Mouse (Mus musculus): Measurements from ENCODE around the gene Fras1. TPM values are rescaled to one million over a fixed set of nuclear protein-coding genes. Genes with fewer than 3 reads are reported as not detected.
A peak's percentile ranks its signal among the peaks of the same experiment; 100 is the strongest.

Fras1 gene
- polyA plus RNA-seq, 1 experiment from 2014 or later, result 30.5 TPM

GRCm38 (mm10) chr5:96554940-96555679 is 181.4 kb downstream of the Fras1 start:
- 84% methylated on average over 12 of the region's 12 CpGs for WGBS
- no peak for DNase-seq
- ATAC-seq (ENCODE audit: insufficient read depth), result no peak

GRCm38 (mm10) chr5:96558049-96558804 is 184.5 kb downstream of the Fras1 start:
- no peaks in the 10 kb centered on the region for H3K36me3 ChIP-seq (ENCODE audit: insufficient read depth)
- no peak for ATAC-seq (ENCODE audit: insufficient read depth)

More at GRCm38 (mm10) chr5:96554940-96555679, 181.4 kb downstream of the Fras1 start:
- H3K36me3 ChIP-seq (ENCODE audit: insufficient read depth), result no peaks in the 10 kb centered on the region
- H3K9ac ChIP-seq, result no peak overlapping the region
- no peak overlapping the region for H3K4me3 ChIP-seq (ENCODE audit: low read depth, low read length)
- TF ChIP-seq CTCF (IDR thresholded peaks at IDR 0.05; ENCODE audit: low read depth), result no peak
- H3K27me3 ChIP-seq (ENCODE audit: insufficient read depth, low read length), result no peaks in the 10 kb centered on the region
- no peaks in the 10 kb centered on the region for H3K9me3 ChIP-seq (ENCODE audit: low read depth, low read length)
- no peak overlapping the region for H3K4me2 ChIP-seq
- H3K27ac ChIP-seq (ENCODE audit: low read depth), result no peak overlapping the region
- no peaks in the 10 kb centered on the region for H3K4me1 ChIP-seq (ENCODE audit: insufficient read depth)

GRCm38 (mm10) chr5:96574586-96574985 is 200.8 kb downstream of the Fras1 start:
- no peak for TF ChIP-seq CTCF (IDR thresholded peaks at IDR 0.05; ENCODE audit: low read depth)
- WGBS, result 70% methylated on average over 4 of the region's 4 CpGs
- Histone ChIP-seq H3K9me3 (ENCODE audit: low read depth, low read length) (no peaks in the 10 kb centered on the region), H3K4me2 (no peak overlapping the region), H3K27me3 (ENCODE audit: insufficient read depth, low read length) (no peaks in the 10 kb centered on the region), H3K9ac (no peak overlapping the region), H3K4me3 (ENCODE audit: low read depth, low read length) (no peak overlapping the region), H3K27ac (ENCODE audit: low read depth) (no peak overlapping the region), H3K4me1 (ENCODE audit: insufficient read depth) (no peaks in the 10 kb centered on the region), H3K36me3 (ENCODE audit: insufficient read depth) (no peaks in the 10 kb centered on the region; the same call in 1 of the 2 replicates)
- ATAC-seq (ENCODE audit: insufficient read depth), result no peak
- no peak for DNase-seq

More at GRCm38 (mm10) chr5:96558049-96558804, 184.5 kb downstream of the Fras1 start:
- 55% methylated on average over 8 of the region's 8 CpGs for WGBS
- Histone ChIP-seq H3K27ac (ENCODE audit: low read depth) (0 out of 2 replicates have a peak overlapping the region, but pooled peaks have one; percentile 8), H3K4me1 (ENCODE audit: insufficient read depth) (no peaks in the 10 kb centered on the region), H3K27me3 (ENCODE audit: insufficient read depth, low read length) (no peaks in the 10 kb centered on the region), H3K4me3 (ENCODE audit: low read depth, low read length) (no peak overlapping the region), H3K9me3 (ENCODE audit: low read depth, low read length) (no peaks in the 10 kb centered on the region), H3K9ac (no peak overlapping the region), H3K4me2 (no peak overlapping the region)
- TF ChIP-seq CTCF (IDR thresholded peaks at IDR 0.05; ENCODE audit: low read depth), result no peak
- no peak for DNase-seq

- H3K9me3 ChIP-seq (ENCODE audit: low read depth, low read length), result no peaks in the 10 kb centered on the region
- H3K4me2 ChIP-seq, result no peak overlapping the region
- no peak for TF ChIP-seq CTCF (IDR thresholded peaks at IDR 0.05; ENCODE audit: low read depth)
- 66% methylated on average over 3 of the region's 3 CpGs for WGBS
- ATAC-seq (ENCODE audit: insufficient read depth), result no peak
- DNase-seq, result no peak
- no peaks in the 10 kb centered on the region for H3K27me3 ChIP-seq (ENCODE audit: insufficient read depth, low read length)
- no peak overlapping the region for H3K27ac ChIP-seq (ENCODE audit: low read depth)
- H3K4me1 ChIP-seq (ENCODE audit: insufficient read depth), result no peaks in the 10 kb centered on the region
- no peak overlapping the region for H3K9ac ChIP-seq
- H3K4me3 ChIP-seq (ENCODE audit: low read depth, low read length), result no peak overlapping the region
- H3K36me3 ChIP-seq (ENCODE audit: insufficient read depth), result no peaks in the 10 kb centered on the region; the same call in 1 of the 2 replicates
These were observed 204.9 kb downstream of the Fras1 start for GRCm38 (mm10) chr5:96578705-96579104.

- Histone ChIP-seq H3K4me1 (ENCODE audit: insufficient read depth) (no peaks in the 10 kb centered on the region), H3K4me2 (no peak overlapping the region), H3K9ac (no peak overlapping the region), H3K36me3 (ENCODE audit: insufficient read depth) (no peaks in the 10 kb centered on the region; the same call in 1 of the 2 replicates), H3K4me3 (ENCODE audit: low read depth, low read length) (no peak overlapping the region), H3K27ac (ENCODE audit: low read depth) (no peak overlapping the region), H3K27me3 (ENCODE audit: insufficient read depth, low read length) (no peaks in the 10 kb centered on the region), H3K9me3 (ENCODE audit: low read depth, low read length) (no peaks in the 10 kb centered on the region)
- DNase-seq (no peak), ATAC-seq (ENCODE audit: insufficient read depth) (no peak)
- WGBS, result 70% methylated on average over 5 of the region's 5 CpGs
- TF ChIP-seq CTCF (IDR thresholded peaks at IDR 0.05; ENCODE audit: low read depth), result no peak
These were observed 206.2 kb downstream of the Fras1 start for GRCm38 (mm10) chr5:96579938-96580337.

GRCm38 (mm10) chr5:96584730-96585129 is 211.0 kb downstream of the Fras1 start:
- Histone ChIP-seq H3K36me3 (ENCODE audit: insufficient read depth) (peaks cover 6% of the 10 kb centered on the region; the same call in 1 of the 2 replicates), H3K27me3 (ENCODE audit: insufficient read depth, low read length) (no peaks in the 10 kb centered on the region), H3K4me1 (ENCODE audit: insufficient read depth) (no peaks in the 10 kb centered on the region), H3K9ac (no peak overlapping the region), H3K27ac (ENCODE audit: low read depth) (no peak overlapping the region), H3K9me3 (ENCODE audit: low read depth, low read length) (no peaks in the 10 kb centered on the region), H3K4me3 (ENCODE audit: low read depth, low read length) (no peak overlapping the region), H3K4me2 (no peak overlapping the region)
- ATAC-seq (ENCODE audit: insufficient read depth) (no peak), DNase-seq (no peak)
- no peak for TF ChIP-seq CTCF (IDR thresholded peaks at IDR 0.05; ENCODE audit: low read depth)
- WGBS, result 79% methylated on average over 5 of the region's 5 CpGs

GRCm38 (mm10) chr5:96590621-96591020 is 216.9 kb downstream of the Fras1 start:
- Histone ChIP-seq H3K27me3 (ENCODE audit: insufficient read depth, low read length) (no peaks in the 10 kb centered on the region), H3K4me3 (ENCODE audit: low read depth, low read length) (no peak overlapping the region), H3K9me3 (ENCODE audit: low read depth, low read length) (no peaks in the 10 kb centered on the region), H3K27ac (ENCODE audit: low read depth) (no peak overlapping the region), H3K36me3 (ENCODE audit: insufficient read depth) (peaks cover 6% of the 10 kb centered on the region; the same call in 1 of the 2 replicates), H3K4me1 (ENCODE audit: insufficient read depth) (no peaks in the 10 kb centered on the region), H3K4me2 (no peak overlapping the region), H3K9ac (no peak overlapping the region)
- no peak for ATAC-seq (ENCODE audit: insufficient read depth)
- no peak for TF ChIP-seq CTCF (IDR thresholded peaks at IDR 0.05; ENCODE audit: low read depth)
- WGBS, result 95% methylated on average over 6 of the region's 6 CpGs
- DNase-seq, result no peak

All from lung, embryonic 14.5 days (tissue).